Mouse (Mus musculus) frontal cortex, adult 2 months (tissue): ENCODE results near the gene Smagp. TPM values are rescaled to one million over a fixed set of nuclear protein-coding genes. Genes with fewer than 3 reads are reported as not detected.

ENCODE experiments used
- DNase-seq, 2 experiments: peaks; one replicate each; pipeline ENCODE4 v3.0.0; 2022; ENCODE audit warnings: low spot score in 1 of 2; ENCODE audit errors: extremely low spot score in 1 of 2
- polyA plus RNA-seq: library from polyadenylated mRNA; depleted of rRNA; stranded (reverse); fragments of >200 nt; gene quantifications from 2 replicates; pipeline ENCODE4 v1.2.3, GENCODE M21; 2012

Smagp gene
- polyA plus RNA-seq, 1 experiment: 4.5 TPM

DNA sequence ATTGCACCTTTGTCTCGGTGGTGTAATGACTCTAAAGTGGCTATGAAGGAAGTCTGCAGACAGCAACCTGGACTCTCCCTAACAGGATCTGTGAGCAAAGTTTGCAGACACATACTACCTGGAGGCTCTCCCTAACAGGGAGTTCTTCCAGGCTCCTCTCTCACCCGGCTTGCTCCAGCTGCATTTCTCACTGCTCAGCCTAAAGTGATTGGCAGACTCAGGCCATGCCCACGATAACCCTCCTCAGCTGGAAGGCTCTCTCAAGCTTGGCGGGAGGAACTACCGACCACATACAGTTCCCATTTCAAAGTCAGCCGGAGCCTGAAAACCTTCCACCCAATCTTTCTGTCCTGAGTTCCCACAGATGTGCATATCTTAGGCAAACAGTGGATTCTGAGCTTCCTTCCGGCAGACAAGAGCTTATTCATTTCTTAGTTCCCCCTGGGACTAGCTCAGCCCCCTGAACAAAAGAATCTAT lies 29.5 kb upstream of the Smagp start:
- DNase-seq: no peak

DNA sequence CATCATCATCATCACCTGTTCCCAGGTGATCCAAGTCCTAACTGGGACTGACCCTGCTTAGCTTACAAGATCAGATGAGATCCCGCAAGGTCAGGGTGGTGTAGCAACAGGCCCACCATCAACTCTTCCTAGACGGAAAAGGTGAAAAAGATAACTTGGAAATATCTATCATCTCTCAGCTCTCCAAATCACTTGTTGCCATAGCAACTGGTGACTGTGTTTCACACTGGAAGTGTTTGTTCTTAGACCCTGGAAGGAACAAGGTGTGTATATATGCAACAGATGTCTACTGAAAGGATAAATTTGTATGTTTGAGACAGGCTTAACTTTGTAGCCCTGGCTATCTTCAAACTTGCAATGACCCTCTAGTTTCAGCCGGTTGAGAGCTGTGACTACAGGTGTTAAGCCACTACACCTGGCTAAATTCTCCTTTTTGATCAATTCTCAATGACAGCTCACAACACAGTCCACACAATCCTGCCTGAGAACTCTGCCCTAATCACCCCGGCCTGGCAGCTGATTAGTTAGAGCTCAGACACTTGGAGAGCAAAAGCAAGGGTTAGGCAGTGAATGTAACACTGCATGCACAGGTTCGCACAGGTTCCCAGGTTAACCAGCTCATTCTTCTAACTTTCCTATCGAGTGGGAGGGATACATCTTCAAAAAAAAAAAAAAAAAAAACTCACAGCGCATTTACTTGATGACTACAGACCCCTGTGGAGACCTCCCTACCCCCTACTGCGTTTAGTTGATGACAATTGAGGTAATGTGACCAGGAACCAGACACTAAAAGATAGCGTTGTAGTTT lies 28.9 kb upstream of the Smagp start:
- DNase-seq: no peak

DNA sequence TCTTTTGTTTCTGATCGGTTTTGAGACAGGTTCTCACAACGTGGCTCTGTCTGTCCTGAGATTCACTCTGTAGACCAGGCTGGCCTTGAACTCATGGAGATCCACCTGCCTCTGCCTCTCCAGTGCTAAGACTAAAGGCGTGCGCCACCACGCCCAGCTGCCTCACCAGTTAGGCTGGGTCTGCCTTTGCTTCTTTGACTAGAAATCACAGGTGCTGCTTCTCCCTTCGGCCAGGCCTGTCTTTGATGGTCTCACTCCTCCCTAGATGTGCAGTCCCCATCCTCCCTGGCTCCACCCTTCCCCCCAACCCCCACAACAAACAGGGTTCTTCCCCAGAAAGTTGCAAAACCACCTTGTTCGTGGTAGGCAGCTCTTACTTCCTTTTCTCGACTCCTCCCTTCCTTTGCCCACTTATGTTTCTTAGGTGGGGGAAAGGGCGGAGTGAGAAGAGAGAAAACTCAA lies 28.1 kb upstream of the Smagp start:
- DNase-seq: no peak

- DNase-seq: no peak
Measured at GRCm38 (mm10) chr15:100660805-100661204, 24.1 kb upstream of the Smagp start.

DNA sequence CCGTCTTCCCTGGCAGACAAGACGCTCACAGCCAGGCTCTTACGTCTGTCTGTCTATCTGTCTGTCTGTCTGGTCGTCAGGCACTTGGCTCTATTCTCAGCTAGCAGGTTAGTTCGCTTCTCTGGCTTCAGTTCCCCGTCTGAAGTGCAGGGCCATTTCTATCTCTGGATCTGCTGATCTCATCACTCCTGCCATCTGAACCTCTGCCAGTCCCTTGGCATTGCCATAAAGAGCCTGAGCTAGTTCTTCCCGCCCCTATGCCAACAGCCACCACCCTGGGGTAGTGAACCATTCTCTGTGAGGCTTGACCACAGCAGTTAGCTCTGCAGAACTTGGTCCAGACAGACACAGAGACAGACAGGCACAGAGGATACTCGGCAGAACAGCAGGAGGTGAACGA lies 23.6 kb upstream of the Smagp start:
- DNase-seq: peak in 1 of 2 experiments; percentile 22

GRCm38 (mm10) chr15:100655201-100655600 lies 18.5 kb upstream of the Smagp start:
- no peak for DNase-seq

- DNase-seq: no peak
Measured at GRCm38 (mm10) chr15:100654271-100654670, 17.5 kb upstream of the Smagp start.

- DNase-seq: no peak
Measured at GRCm38 (mm10) chr15:100651610-100652009, 14.9 kb upstream of the Smagp start.

- no peak for DNase-seq
Measured at GRCm38 (mm10) chr15:100650111-100650510, 13.4 kb upstream of the Smagp start.

DNA sequence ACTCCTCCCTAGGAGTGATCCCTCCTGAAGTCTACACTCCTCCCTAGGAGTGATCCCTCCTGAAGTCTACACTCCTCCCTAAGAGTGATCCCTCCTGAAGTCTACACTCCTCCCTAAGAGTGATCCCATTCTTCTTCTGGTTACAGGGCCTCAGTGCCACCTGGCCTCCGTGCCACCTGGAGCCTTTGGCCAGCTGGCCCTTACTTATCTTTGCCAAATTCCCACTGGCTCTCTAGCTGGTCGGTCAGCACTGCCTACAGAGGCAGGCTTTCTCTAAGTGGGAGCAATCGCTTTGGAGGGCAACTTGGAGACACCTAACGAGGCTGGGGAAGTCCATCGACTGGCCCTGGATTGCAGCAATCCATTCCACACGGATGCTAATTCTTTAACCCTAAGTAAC lies 9.4 kb upstream of the Smagp start:
- DNase-seq: no peak

GRCm38 (mm10) chr15:100642451-100642850 lies 5.7 kb upstream of the Smagp start:
- DNase-seq: no peak

GRCm38 (mm10) chr15:100641226-100641810 lies 4.6 kb upstream of the Smagp start:
- no peak for DNase-seq

- DNase-seq: no peak
Measured at GRCm38 (mm10) chr15:100639972-100640750, 3.4 kb upstream of the Smagp start.

DNA sequence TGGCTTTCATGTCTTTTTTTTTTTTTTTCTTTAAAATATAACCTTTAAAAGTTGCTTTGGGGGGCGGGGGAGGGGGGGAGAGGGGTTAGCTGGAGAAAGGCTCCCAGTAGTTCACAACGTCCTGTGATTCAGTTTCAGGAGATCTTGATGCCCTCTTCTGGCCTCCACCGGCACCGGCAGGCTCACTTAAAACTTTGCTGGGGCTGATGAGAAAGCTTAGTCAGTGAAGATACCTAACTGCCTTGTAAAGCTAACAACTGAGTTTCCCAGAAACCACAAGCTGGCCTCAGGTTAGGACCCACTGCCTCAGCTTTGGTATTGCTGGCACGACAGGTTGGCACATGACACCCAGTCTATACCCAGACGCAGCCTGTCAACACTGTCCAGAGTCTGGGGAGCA lies 921 bp upstream of the Smagp start:
- no peak for DNase-seq

GRCm38 (mm10) chr15:100635851-100636645 lies 692 bp downstream of the Smagp start:
- no peak for DNase-seq

GRCm38 (mm10) chr15:100635239-100635638 lies 1.5 kb downstream of the Smagp start:
- DNase-seq: no peak

DNA sequence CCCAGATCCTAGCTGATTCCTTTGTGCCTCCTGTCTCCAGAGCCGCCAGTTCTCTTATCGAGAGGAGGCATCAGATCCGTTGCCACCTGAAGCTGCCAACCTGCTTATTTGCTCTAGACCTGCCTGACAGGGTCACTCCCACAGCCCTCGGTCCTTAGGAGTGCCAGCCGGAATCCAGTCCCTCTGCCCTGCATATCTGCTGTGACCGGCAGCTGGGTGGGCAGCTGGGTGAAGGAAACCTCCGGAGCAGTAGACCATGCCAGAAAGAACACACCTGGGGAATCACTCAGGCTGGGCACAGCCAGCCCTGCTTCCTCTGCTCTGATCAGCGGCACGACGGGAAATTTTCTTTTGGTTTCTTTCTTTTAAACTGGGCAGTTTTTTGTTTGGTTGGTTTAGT lies 3.4 kb downstream of the Smagp start:
- DNase-seq: no peak

DNA sequence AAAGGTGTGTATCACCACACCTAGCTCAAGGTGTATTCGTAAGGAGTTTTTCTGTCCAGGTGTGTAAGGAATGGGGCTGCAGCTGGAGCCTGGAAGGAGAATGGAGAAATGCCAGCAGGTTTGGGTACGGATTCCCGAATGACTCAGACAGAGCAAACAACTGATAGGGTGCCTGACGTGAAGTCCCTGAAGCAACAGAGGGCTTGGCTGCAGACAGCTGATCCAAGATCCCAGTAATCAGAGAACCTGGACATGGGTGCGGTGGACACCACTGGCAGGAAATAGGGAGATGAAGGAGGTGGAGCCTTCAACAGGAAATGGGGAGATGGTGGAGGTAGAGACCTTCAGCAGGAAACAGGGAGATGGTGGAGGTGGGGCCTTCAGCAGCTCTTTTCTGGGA lies 4.4 kb downstream of the Smagp start:
- DNase-seq: no peak

DNA sequence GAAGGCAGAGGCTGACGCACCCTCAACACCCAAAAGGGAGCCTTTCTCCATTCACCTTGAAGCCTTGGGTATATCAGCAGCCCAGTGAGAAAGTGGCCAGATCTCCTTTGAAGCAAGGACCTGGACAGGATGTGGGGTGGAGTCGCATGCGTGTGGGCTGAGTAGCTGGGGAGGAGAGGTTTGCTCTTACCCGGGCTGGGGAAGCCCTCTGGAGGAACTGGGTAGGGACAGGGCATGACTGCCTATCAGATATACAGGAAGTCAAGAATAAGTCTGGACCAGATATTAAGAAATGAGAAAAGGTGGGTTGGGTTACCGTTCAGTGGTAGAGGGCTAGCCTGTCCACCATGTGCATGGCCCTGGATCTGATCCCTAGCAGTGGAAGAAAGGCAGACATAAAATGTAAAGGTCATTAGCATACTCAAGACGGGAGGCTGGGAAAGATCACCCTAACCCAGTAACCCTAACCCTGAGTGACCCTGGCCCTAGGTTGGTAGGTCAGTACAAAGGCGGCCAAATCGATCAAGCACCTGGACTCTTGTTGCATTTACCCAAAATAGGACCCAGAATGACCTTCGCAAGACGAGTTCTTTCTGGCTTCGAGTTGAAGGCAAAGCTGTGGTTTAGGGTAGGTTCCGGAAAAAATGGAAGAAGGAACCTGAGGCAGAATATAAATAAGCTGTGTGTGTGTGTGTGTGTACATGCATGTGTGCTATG lies 5.1 kb downstream of the Smagp start:
- DNase-seq: no peak

GRCm38 (mm10) chr15:100630126-100630525 lies 6.6 kb downstream of the Smagp start:
- DNase-seq: no peak
